Mouse (Mus musculus): ENCODE data around the gene Ilvbl.
"Not testable (repeated sequence)": the region's sequence is repeated elsewhere in the genome, so short reads cannot be mapped to it uniquely, and the experiment has no call there.

Ilvbl gene

GRCm38 (mm10) chr10:78591406-78592328 is 17.5 kb downstream of the Ilvbl start, which contains the start of gene Syde1:
Gene Syde1 (minus strand): TSS chr10:78591964.
- DNase-seq (ENCODE audit: low read depth, low spot score), result peak; percentile 35

- DNase-seq (ENCODE audit: low read depth, low spot score), result no peak
Observed at GRCm38 (mm10) chr10:78592856-78593379, 18.8 kb downstream of the Ilvbl start.

GRCm38 (mm10) chr10:78593736-78594135 is 19.6 kb downstream of the Ilvbl start:
- DNase-seq (ENCODE audit: low read depth, low spot score), result no peak

- DNase-seq (ENCODE audit: low read depth, low spot score), result no peak
Observed at GRCm38 (mm10) chr10:78594157-78594556, 20.0 kb downstream of the Ilvbl start.

- DNase-seq (ENCODE audit: low read depth, low spot score), result no peak
Observed at GRCm38 (mm10) chr10:78594566-78594965, 20.4 kb downstream of the Ilvbl start.

- no peak for DNase-seq (ENCODE audit: low read depth, low spot score)
Observed at GRCm38 (mm10) chr10:78599865-78600264, 25.7 kb downstream of the Ilvbl start.

GRCm38 (mm10) chr10:78605080-78605479 is 30.9 kb downstream of the Ilvbl start:
- peak; percentile 83 for DNase-seq (ENCODE audit: low read depth, low spot score)

- DNase-seq (ENCODE audit: low read depth, low spot score), result no peak
Observed at GRCm38 (mm10) chr10:78607602-78608001, 33.5 kb downstream of the Ilvbl start.

GRCm38 (mm10) chr10:78617974-78618373 is 43.8 kb downstream of the Ilvbl start, which contains the start of gene Olfr1357:
Gene Olfr1357 (minus strand): TSS chr10:78618074.
- DNase-seq (ENCODE audit: low read depth, low spot score), result no peak

- not testable (repeated sequence) for DNase-seq (ENCODE audit: low read depth, low spot score)
Observed at GRCm38 (mm10) chr10:78623143-78623542, 49.0 kb downstream of the Ilvbl start.

- DNase-seq (ENCODE audit: low read depth, low spot score), result peak; percentile 79
Observed at GRCm38 (mm10) chr10:78630194-78630593, 56.0 kb downstream of the Ilvbl start.

GRCm38 (mm10) chr10:78632311-78632710 is 58.2 kb downstream of the Ilvbl start:
- peak; percentile 80 for DNase-seq (ENCODE audit: low read depth, low spot score)

Data from brain, adult 2 months (tissue).